Mouse (Mus musculus) heart, postnatal 0 days (tissue): ENCODE results near the gene Hist2h4. TPM values are rescaled to one million over a fixed set of nuclear protein-coding genes. Genes with fewer than 3 reads are reported as not detected.
"Not testable (repeated sequence)": the region's sequence is repeated elsewhere in the genome, so short reads cannot be mapped to it uniquely, and the experiment has no call there.

Experiments used
- ATAC-seq: fragments of 200-750 bp; cut with Nextera tagmentation; 2 replicates; pipeline ENCODE4 v1.8.0; 2017; ENCODE audit warnings: low read depth, moderate number of reproducible peaks, moderate library complexity; ENCODE audit not compliant: insufficient read depth
- DNase-seq: peaks from one replicate; pipeline ENCODE4 v3.0.0-alpha.2; 2016; ENCODE audit warnings: low spot score
- H3K27ac ChIP-seq: fragments of 300-500 bp; sonication (generic); 2 replicates; pipeline ENCODE4 v1.5.1; 2014; ENCODE audit warnings: low read depth, mild to moderate bottlenecking
- H3K27me3 ChIP-seq: fragments of 300-500 bp; sonication (generic); 2 replicates; pipeline ENCODE4 v1.6.1; 2014; ENCODE audit warnings: low read length, mixed read lengths; ENCODE audit not compliant: control insufficient read depth, insufficient read depth
- H3K36me3 ChIP-seq: fragments of 300-500 bp; sonication (generic); replicated peaks from 2 replicates; pipeline ENCODE4 v1.6.1; 2014; ENCODE audit warnings: low read length, mixed read lengths; ENCODE audit not compliant: control insufficient read depth, insufficient read depth
- H3K4me1 ChIP-seq: fragments of 300-500 bp; sonication (generic); 2 replicates; pipeline ENCODE4 v1.6.1; 2014; ENCODE audit warnings: antibody characterized with exemption; ENCODE audit not compliant: control insufficient read depth, insufficient read depth
- H3K4me2 ChIP-seq: fragments of 300-500 bp; sonication (generic); 2 replicates; pipeline ENCODE4 v1.6.1; 2014; ENCODE audit warnings: low read depth, mild to moderate bottlenecking, low read length, moderate library complexity
- H3K4me3 ChIP-seq: fragments of 300-500 bp; sonication (generic); 2 replicates; pipeline ENCODE4 v1.5.1; 2014; ENCODE audit warnings: low read depth, low read length
- H3K9ac ChIP-seq: fragments of 300-500 bp; sonication (generic); replicated peaks from 2 replicates; pipeline ENCODE4 v1.6.1; 2014; ENCODE audit warnings: low read depth, low read length, mixed read lengths
- H3K9me3 ChIP-seq: fragments of 300-500 bp; sonication (generic); replicated peaks from 2 replicates; pipeline ENCODE4 v1.6.1; 2016; ENCODE audit warnings: low read length; ENCODE audit not compliant: control insufficient read depth
- CTCF ChIP-seq: IDR thresholded peaks from 2 replicates; pipeline ENCODE4 v1.5.1; 2016; ENCODE audit warnings: antibody characterized with exemption, control low read depth, low read depth
- EP300 ChIP-seq: IDR thresholded peaks from 2 replicates; pipeline ENCODE4 v1.6.1; 2016; ENCODE audit warnings: antibody characterized with exemption, low read depth
- whole genome bisulfite sequencing: fragments of 180-500 bp; shearing (Covaris S2); extraction: QIAGEN DNeasy Blood & Tissue Kit; methylation state at CpG from one replicate; pipeline ENCODE4 v1.1.7; 2014; 5-methylcytosine and 5-hydroxymethylcytosine counted together
- polyA plus RNA-seq: library from polyadenylated mRNA; unstranded; fragments of >200 nt; fragmentation: Nextera tagmentation; extraction: Ambion mirVana; gene quantifications from 2 replicates; pipeline ENCODE4 v1.2.1, GENCODE M21; 2015
- total RNA-seq: library from RNA; depleted of rRNA; stranded (reverse); fragments of >200 nt; gene quantifications from 2 replicates; pipeline ENCODE4 v1.2.3, GENCODE M21; 2014; ENCODE audit warnings: low replicate concordance

The Hist2h4 gene
- total and polyA plus RNA-seq, 2 experiments from 2014 or later, result 5.9 to 135 TPM

DNA sequence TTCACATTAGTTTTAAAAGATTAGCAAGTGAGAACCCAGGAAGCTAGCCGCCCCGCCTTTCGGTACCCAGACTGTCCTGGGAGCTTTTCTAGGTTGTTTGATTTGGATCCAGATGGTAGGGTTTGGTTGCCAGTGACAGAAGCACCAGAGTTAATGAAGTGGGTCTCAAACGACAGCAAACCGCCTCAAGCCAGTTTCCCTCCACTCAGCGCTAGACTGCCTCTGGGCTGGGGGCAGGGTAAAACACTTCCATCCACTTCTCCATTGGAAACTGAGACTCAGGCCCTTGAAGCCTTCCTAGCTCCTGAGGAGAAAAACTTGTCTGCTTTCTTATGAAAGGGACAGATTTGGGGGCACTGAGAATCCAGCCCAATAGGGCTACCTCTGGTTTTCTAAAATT lies 29.5 kb upstream of the Hist2h4 start:
- H3K36me3 ChIP-seq, result no peaks in the 10 kb centered on the region
- no peak for DNase-seq
- ATAC-seq, result no peak
- WGBS, result 67% methylated on average over 6 of the region's 6 CpGs
- no peaks in the 10 kb centered on the region for H3K27me3 ChIP-seq
- no peaks in the 10 kb centered on the region for H3K9me3 ChIP-seq
- H3K4me2 ChIP-seq, result no peak overlapping the region
- TF ChIP-seq EP300, result no peak
- no peak for TF ChIP-seq CTCF
- H3K4me1 ChIP-seq, result no peaks in the 10 kb centered on the region
- H3K4me3 ChIP-seq, result no peak overlapping the region
- H3K27ac ChIP-seq, result no peak overlapping the region
- H3K9ac ChIP-seq, result no peak overlapping the region

DNA sequence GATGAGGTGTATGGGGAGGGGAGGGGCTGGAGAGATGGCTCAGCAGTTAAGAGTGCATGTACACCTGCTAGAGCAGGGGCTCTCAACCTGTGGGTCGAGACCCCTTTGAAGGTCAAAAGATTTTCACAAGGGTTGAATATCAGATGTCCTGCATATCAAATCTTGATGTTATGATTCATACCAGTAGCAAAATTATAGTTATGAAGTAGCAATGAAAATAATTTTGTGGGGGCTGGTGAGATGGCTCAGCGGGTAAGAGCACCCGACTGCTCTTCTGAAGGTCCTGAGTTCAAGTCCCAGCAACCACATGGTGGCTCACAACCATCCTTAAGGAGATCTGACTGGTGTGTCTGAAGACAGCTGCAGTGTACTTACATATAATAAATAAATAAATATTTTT lies 27.6 kb upstream of the Hist2h4 start:
- not testable (repeated sequence) for H3K27me3 ChIP-seq, ATAC-seq, H3K4me1 ChIP-seq, H3K36me3 ChIP-seq, H3K4me2 ChIP-seq, H3K27ac ChIP-seq, DNase-seq, H3K9me3 ChIP-seq, H3K9ac ChIP-seq, H3K4me3 ChIP-seq
- 79% methylated on average over 3 of the region's 3 CpGs for WGBS

DNA sequence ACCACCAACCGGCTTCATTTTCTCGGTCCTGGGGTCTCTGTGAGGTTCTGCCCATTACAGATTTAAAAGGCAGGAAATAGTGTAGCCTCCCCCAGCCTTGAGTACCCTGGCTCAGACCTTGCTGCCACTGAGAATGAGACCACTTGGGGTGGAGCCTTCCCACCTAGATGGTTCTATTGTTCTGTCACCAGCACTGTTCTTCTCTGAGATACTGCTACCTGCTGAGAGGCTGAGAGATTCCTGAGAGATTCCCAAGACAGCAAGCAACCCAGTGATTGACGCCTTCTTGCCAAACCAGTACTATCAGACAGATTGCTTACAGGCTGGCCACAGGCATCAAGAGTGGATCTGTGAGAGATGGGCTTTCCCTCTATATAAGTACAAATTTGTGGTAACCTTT lies 26.1 kb upstream of the Hist2h4 start:
- Histone ChIP-seq H3K27me3 (peaks cover 9% of the 10 kb centered on the region; the same call in 1 of the 2 replicates), H3K4me1 (no peaks in the 10 kb centered on the region), H3K36me3 (no peaks in the 10 kb centered on the region), H3K4me3 (no peak overlapping the region), H3K4me2 (no peak overlapping the region), H3K27ac (no peak overlapping the region), H3K9me3 (no peaks in the 10 kb centered on the region), H3K9ac (no peak overlapping the region)
- TF ChIP-seq EP300, result no peak
- TF ChIP-seq CTCF, result no peak
- no peak for ATAC-seq
- no peak for DNase-seq
- 72% methylated on average over 3 of the region's 3 CpGs for WGBS

DNA sequence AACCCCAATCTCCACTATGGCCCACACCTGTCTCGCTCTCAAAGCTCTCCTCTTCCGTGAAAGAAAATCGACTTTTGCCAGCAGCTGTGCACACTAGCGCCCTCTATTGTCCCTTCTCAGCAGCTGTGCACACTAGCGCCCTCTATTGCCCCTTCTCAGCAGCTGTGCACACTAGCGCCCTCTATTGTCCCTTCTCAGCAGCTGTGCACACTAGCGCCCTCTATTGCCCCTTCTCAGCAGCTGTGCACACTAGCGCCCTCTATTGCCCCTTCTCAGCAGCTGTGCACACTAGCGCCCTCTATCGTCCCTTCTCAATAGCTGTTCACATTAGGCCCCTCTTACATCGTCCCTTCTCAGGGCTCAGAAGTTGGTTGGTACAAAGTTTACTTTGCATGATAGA lies 24.2 kb upstream of the Hist2h4 start:
- 86% methylated on average over 11 of the region's 11 CpGs for WGBS
- H3K27me3 ChIP-seq, result peaks cover 18% of the 10 kb centered on the region
- DNase-seq, H3K4me3 ChIP-seq, H3K36me3 ChIP-seq, H3K4me1 ChIP-seq, H3K27ac ChIP-seq, H3K9me3 ChIP-seq, ATAC-seq, H3K4me2 ChIP-seq, H3K9ac ChIP-seq: not testable (repeated sequence)
- TF ChIP-seq CTCF, result peak; percentile 76

DNA sequence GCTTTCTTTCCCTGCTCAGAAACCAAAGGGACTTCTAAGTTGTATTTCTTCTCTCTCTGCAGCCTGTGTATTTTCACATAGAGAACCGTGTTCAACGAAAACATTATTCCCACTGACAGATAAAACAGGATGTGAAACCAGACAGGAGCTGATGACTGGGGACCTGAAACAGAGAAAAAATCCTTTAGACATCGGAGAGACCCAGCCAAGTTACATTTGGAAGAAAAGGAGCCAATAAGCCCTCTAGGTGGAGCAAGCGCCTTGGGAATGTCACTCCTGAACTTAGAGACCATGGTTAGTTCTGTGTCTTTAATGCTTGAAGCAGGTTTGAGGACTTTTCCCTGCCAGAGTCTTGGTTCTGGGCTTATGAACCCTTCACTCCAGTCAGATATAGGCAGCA lies 21.3 kb upstream of the Hist2h4 start:
- 11% methylated on average over 4 of the region's 4 CpGs for WGBS
- H3K9me3 ChIP-seq, result no peaks in the 10 kb centered on the region
- peak; percentile 33 for DNase-seq

DNA sequence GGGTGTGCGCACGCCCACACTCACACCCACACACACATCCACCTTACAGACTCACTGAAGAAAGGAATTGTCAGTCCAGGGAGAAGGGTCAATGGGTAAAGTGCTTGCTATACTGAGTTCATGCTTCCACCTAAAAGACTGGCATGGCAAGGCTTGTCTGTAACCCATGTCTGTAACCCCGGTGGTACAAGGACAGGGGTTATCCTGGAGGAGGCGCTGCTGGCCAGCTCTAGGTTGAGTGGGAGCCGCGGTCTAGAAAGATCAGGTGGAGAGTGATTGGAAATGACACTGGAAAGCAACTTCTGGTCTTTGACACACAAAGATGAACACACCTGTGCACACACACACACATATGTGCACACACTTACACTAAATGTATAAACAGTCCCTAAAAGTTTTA lies 17.5 kb upstream of the Hist2h4 start:
- H3K27ac ChIP-seq, result no peak overlapping the region
- no peak overlapping the region for H3K9ac ChIP-seq
- H3K27me3 ChIP-seq, result peaks cover 18% of the 10 kb centered on the region
- no peaks in the 10 kb centered on the region for H3K4me1 ChIP-seq
- no peak for TF ChIP-seq EP300
- TF ChIP-seq CTCF, result no peak
- H3K36me3 ChIP-seq, result no peaks in the 10 kb centered on the region
- no peak overlapping the region for H3K4me3 ChIP-seq
- no peak overlapping the region for H3K4me2 ChIP-seq
- DNase-seq (no peak), ATAC-seq (no peak)
- WGBS, result 62% methylated on average over 6 of the region's 6 CpGs
- no peaks in the 10 kb centered on the region for H3K9me3 ChIP-seq

More for the DNA sequence above, 21.3 kb upstream of the Hist2h4 start:
- Histone ChIP-seq H3K4me1 (no peaks in the 10 kb centered on the region), H3K4me3 (no peak overlapping the region), H3K27ac (no peak overlapping the region), H3K27me3 (peaks cover 18% of the 10 kb centered on the region), H3K9ac (no peak overlapping the region), H3K36me3 (no peaks in the 10 kb centered on the region), H3K4me2 (peak overlapping the region; percentile 12; the same call in 1 of the 2 replicates)
- no peak for ATAC-seq
- TF ChIP-seq EP300 (no peak), CTCF (peak; percentile 51)
